Comparison of ENCODE assay signal across 1 mouse cellular context in genomic region chr17:29363109-29363508, GRCm38 (mm10).
TF ChIP-seq lines count a peak whose summit lies in the region.

No protein-coding gene starts in this region.

TF ChIP-seq in CH12.LX, 34 proteins besides CTCF, POLR2A, EP300 and RAD21 (continued from another document):
- TF ChIP-seq ETS1 (conservative IDR thresholded peaks at IDR 0.05; ENCODE audit: low read depth, low read length) (peak; percentile 84), IRF4 (IDR thresholded peaks at IDR 0.05; ENCODE audit: low read depth, low read length) (peak; percentile 94), ZC3H11A (IDR thresholded peaks at IDR 0.05; ENCODE audit: low read depth, low read length) (no peak), TBP (conservative IDR thresholded peaks at IDR 0.05; ENCODE audit: low read depth, low read length) (no peak), MYC (IDR thresholded peaks at IDR 0.05; ENCODE audit: low read depth, low read length) (peak; percentile 36; the same call in 1 of the 2 replicates), TCF12 (IDR thresholded peaks at IDR 0.05; ENCODE audit: low read depth, low read length) (peak; percentile 73), RCOR1 (conservative IDR thresholded peaks at IDR 0.05; ENCODE audit: low read depth, low read length) (no peak; the same call in 1 of the 2 replicates), KAT2A (IDR thresholded peaks at IDR 0.05; ENCODE audit: insufficient replicate concordance, low read length) (0 out of 2 replicates have a peak, but pooled peaks have one; percentile 18), CHD2 (IDR thresholded peaks at IDR 0.05; ENCODE audit: low read length) (peak; percentile 24; the same call in 1 of the 2 replicates), MEF2A (IDR thresholded peaks at IDR 0.05; ENCODE audit: borderline replicate concordance, low read depth, low read length) (peak; percentile 48; the same call in 1 of the 2 replicates), MAFK (IDR thresholded peaks at IDR 0.05; ENCODE audit: insufficient replicate concordance, low read length) (peak; percentile 57; the same call in 1 of the 2 replicates), SIN3A (IDR thresholded peaks at IDR 0.05; ENCODE audit: low read length) (peak; percentile 80), CHD1 (IDR thresholded peaks at IDR 0.05; ENCODE audit: low read depth, low read length) (0 out of 2 replicates have a peak, but pooled peaks have one; percentile 6)
TF ChIP-seq in CH12.LX: peak in this region for 15.
